Mouse (Mus musculus) limb, embryonic 10.5 days (tissue): ENCODE results near the gene Lactb. TPM values are rescaled to one million over a fixed set of nuclear protein-coding genes. Genes with fewer than 3 reads are reported as not detected.

Experiments used
- polyA plus RNA-seq: library from polyadenylated mRNA; unstranded; fragments of >200 nt; fragmentation: Nextera tagmentation; extraction: Ambion mirVana; gene quantifications from 2 replicates; pipeline ENCODE4 v1.2.1, GENCODE M21; 2016

Lactb gene
- polyA plus RNA-seq, 1 experiment from 2014 or later = 9.3 TPM

Other genes with a start within 250 kb of the Lactb start
- 7.3 and 10.0 TPM in 2 replicates for gene Aph1b, start 180.0 kb downstream of the Lactb start, polyA plus RNA-seq
- 0.39 and 0.50 TPM in 2 replicates for gene Gm10647, start 178.4 kb downstream of the Lactb start, polyA plus RNA-seq
- gene Aph1c, start 140.8 kb downstream of the Lactb start, polyA plus RNA-seq = 1.1 and 1.5 TPM in 2 replicates
- 14.3 and 14.9 TPM in 2 replicates for gene Rab8b, start 55.8 kb downstream of the Lactb start, polyA plus RNA-seq
- gene Rps27l, start 29.4 kb downstream of the Lactb start, polyA plus RNA-seq = 775 and 943 TPM in 2 replicates
- gene Tpm1, start 73.9 kb upstream of the Lactb start, polyA plus RNA-seq = 252 and 286 TPM in 2 replicates